Mouse (Mus musculus): ENCODE measurements around the gene 2810459M11Rik.
A peak's percentile ranks its signal among the peaks of the same experiment; 100 is the strongest.
"Not testable (repeated sequence)": the region's sequence is repeated elsewhere in the genome, so short reads cannot be mapped to it uniquely, and the experiment has no call there.

Gene 2810459M11Rik

DNA sequence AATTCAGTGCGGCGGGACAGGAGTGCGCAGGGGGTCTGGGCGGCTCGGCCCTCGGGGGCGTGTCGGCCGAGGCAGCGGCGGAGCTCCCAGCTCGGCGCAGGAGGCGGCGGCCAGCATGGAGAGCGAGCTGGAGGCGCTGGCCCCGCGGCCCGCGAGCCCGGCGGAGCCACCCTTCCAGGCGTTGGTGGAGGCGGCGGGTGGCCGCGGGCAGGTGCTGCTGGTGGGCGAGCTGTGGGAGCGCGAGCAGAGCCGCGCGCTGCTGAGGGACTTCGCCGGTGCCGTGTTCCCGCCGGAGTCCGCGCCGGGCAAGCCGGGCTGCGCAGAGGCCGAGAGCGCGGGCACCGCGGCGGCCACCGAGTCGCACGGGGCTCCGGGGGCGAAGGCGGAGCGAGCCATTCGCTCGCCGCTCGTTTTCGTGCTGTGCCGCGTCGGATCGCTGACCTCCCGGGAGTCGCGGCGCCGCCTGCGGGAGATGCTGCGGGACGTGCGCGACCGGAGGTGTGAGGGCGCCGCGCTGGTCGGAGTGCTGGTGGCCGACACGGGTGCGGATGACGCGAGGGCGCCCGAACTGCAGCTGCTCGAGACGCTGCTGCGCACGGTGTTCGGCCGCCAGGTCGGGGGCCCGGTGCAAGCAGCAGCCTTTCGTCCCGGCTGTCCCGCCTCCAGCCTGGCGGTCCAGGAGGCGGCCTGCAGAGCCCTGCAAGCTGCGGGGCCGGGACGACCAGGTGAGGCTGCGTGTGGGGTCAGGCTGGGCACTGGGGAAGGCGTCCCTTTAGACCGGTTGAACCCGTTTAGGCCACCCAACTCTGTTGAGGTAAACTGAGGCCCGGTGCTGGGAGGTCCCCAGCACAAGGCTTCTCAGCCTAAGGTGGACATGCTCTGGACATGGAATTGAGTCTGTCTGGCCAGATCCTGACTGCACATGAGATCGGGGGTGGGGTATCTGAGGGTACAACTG lies at the start of gene 2810459M11Rik:
TSS of gene 2810459M11Rik (plus strand) at position 16 of the 958 bp plus-strand sequence.
- peak in 1 of 2 experiments; percentile 28 for DNase-seq (ENCODE audit: low spot score in 2 of 2)

GRCm38 (mm10) chr1:85997221-85997620 lies 48.4 kb upstream of the 2810459M11Rik start:
- no peak for DNase-seq (ENCODE audit: low spot score in 2 of 2)

DNA sequence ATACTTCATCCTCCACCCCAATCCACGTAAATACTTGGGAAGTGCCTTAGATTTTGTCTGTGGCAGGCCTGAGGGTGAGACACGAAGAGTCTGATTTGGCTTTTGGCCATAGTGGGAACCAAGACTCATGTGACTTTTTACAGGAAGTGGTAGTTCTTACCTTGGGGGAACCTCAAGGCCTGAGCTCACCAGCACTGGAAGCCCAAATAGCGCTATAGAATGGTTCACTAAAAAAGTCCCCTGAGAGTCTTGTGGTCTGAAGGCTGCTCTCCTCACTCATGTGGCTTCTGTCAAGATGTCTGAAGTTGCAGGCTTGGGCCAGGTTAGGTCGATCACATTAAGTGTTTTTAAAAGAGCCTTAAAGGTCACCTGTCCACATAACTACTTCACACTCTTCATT lies 47.7 kb upstream of the 2810459M11Rik start:
- DNase-seq (ENCODE audit: low spot score in 2 of 2): no peak

DNA sequence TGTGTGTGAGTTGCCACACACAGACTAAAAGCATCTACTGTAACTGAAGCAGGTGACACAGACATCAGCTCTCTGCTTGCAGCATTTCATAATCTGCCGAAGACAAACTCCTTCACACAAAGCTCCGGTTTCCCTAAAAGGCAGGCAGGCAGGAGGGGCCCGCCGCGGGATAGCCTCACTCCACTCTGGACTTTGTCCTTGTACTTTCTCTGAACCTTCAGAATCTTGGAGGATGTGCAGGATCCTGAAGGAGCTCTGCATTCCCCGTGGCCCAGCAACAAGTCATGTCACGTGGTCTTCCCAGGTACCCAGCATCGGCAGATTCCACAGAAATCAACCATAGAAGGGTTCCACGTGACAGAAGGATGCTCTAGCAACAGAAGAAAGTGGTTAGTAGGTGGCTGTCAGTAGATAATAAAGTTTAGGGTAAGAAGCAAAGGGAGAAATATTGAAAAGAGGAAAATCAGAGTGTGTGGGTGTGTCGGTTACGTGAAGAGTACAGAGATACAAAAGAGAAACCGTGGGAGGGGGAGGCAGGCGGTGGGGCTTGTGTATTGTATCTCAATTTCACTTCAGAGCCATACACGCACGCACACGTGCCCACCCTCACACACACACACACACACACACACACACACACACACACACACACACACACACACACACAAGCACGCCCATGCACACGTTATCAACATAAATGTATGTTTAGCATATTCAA lies 45.7 kb upstream of the 2810459M11Rik start:
- no peak for DNase-seq (ENCODE audit: low spot score in 2 of 2)

- DNase-seq (ENCODE audit: low spot score in 2 of 2): no peak
Measured at GRCm38 (mm10) chr1:86005540-86005939, 40.1 kb upstream of the 2810459M11Rik start.

- no peak for DNase-seq (ENCODE audit: low spot score in 2 of 2)
Measured at GRCm38 (mm10) chr1:86006040-86006439, 39.6 kb upstream of the 2810459M11Rik start.

GRCm38 (mm10) chr1:86007778-86008177 lies 37.9 kb upstream of the 2810459M11Rik start:
- peak; percentile 90 to 92 for DNase-seq (ENCODE audit: low spot score in 2 of 2)

GRCm38 (mm10) chr1:86015758-86016157 lies 29.9 kb upstream of the 2810459M11Rik start:
- DNase-seq (ENCODE audit: low spot score in 2 of 2): not testable (repeated sequence)

DNA sequence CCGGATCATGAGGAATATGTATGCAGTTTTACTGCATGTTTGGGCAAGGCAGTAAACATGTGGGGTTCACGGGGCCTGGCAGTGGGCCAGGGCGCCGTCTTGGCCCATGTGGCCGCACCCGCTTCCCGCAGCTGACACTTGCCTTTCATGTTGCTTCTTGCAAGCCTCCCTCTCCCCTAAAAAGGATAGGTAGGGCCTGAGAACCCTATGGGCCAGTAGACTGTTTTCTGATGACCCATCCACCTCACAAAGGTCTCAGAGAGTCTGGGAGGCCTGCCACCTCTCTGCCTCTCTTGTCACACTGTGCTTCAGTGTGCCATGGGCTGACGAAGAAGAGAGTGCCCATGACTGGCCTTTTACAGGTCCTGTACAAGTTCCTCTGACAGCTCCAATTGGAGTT lies 29.1 kb upstream of the 2810459M11Rik start, which contains the start of gene Spata3:
TSS of gene Spata3 (plus strand) at position 301 of the 400 bp plus-strand sequence.
- DNase-seq (ENCODE audit: low spot score in 2 of 2): no peak

GRCm38 (mm10) chr1:86018235-86019055 lies 27.2 kb upstream of the 2810459M11Rik start:
- DNase-seq (ENCODE audit: low spot score in 2 of 2): peak; percentile 52 to 64

- no peak for DNase-seq (ENCODE audit: low spot score in 2 of 2)
Measured at GRCm38 (mm10) chr1:86021365-86021989, 24.2 kb upstream of the 2810459M11Rik start.

GRCm38 (mm10) chr1:86032273-86032987 lies 13.2 kb upstream of the 2810459M11Rik start:
- DNase-seq (ENCODE audit: low spot score in 2 of 2): peak in 1 of 2 experiments; percentile 46

- no peak for DNase-seq (ENCODE audit: low spot score in 2 of 2)
Measured at GRCm38 (mm10) chr1:86038191-86038951, 7.3 kb upstream of the 2810459M11Rik start.

GRCm38 (mm10) chr1:86040131-86040530 lies 5.5 kb upstream of the 2810459M11Rik start:
- no peak for DNase-seq (ENCODE audit: low spot score in 2 of 2)

GRCm38 (mm10) chr1:86040817-86041216 lies 4.8 kb upstream of the 2810459M11Rik start:
- DNase-seq (ENCODE audit: low spot score in 2 of 2): no peak

- DNase-seq (ENCODE audit: low spot score in 2 of 2): no peak
Measured at GRCm38 (mm10) chr1:86045056-86045455, 607 bp upstream of the 2810459M11Rik start.

DNA sequence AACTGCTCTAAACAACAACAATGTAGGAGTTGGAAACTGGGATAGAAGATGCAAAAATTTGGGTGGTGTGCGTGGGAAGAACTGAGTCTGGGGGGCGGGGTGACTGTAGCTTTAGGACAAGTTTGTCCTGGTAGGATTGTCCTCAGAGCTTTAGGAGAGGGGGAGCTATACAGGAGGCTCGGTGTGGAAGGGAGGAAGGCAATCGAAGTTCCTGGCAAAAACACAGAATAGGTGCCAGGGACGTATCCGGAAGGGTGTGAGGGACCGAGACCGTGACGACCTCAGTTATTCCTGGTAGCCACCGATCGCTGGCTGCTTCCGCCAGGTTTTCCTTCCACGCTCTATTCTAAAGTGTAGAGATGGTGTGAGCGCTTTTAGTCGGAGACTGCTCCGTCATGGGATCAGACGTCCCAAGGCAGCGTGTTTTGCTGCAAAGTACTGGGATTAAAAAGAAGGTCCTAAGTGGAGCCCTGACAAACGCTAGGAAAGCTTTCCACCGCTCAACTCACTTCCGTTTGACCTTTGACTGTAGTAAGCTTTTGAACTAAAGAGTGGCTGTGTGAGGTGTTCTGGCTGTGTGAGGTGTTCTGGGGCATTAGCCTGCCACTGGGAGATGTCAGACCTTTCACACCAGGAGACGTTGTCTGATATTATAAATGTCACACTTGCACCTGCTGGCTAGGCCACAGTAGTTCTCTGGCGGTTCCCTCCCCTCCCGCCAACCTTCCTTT lies 1.3 kb downstream of the 2810459M11Rik start:
- DNase-seq (ENCODE audit: low spot score in 2 of 2): no peak

GRCm38 (mm10) chr1:86048231-86048630 lies 2.6 kb downstream of the 2810459M11Rik start:
- DNase-seq (ENCODE audit: low spot score in 2 of 2): no peak

DNA sequence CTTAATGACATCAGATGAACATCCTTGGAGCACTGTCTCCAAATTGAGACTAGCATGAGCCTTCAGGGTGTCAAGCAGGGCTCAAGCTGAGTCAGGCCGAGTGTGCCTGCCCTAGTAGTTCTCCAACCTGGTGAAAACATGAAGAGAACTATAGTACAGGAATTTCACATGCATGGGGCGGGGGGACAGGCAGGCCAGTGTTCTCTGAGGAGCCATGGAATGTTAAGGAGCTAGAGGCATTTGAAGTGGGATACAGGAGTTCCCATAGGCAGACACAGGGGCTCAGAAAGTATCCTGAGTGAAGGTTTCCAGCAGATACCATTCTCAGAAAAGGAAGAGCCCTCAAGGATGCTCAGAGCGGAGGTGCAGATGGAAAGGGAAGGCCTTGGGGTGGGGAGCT lies 3.1 kb downstream of the 2810459M11Rik start:
- DNase-seq (ENCODE audit: low spot score in 2 of 2): no peak
